Mouse (Mus musculus) embryonic facial prominence, embryonic 15.5 days (tissue): ENCODE measurements at regions not wholly inside any gene's neighbourhood (a gene's known extent, or its start where the extent isn't known, plus 50 kb on each side); places are given as distances from the start of the nearest gene placed in this dataset.

ENCODE experiments used
- ATAC-seq: fragments of 200-750 bp; cut with Nextera tagmentation; 2 replicates; pipeline ENCODE4 v1.8.0; 2017; ENCODE audit warnings: low read depth, moderate TSS enrichment; ENCODE audit not compliant: insufficient number of reproducible peaks, low FRiP score, low TSS enrichment
- H3K27ac ChIP-seq: fragments of 300-500 bp; sonication (generic); replicated peaks from 2 replicates; pipeline ENCODE4 v1.5.1; 2015; ENCODE audit warnings: mild to moderate bottlenecking, inconsistent platforms
- H3K27me3 ChIP-seq: fragments of 300-500 bp; sonication (generic); 2 replicates; pipeline ENCODE4 v1.6.1; 2015; ENCODE audit warnings: inconsistent platforms
- H3K36me3 ChIP-seq: fragments of 300-500 bp; sonication (generic); 2 replicates; pipeline ENCODE4 v1.6.1; 2015; ENCODE audit warnings: mild to moderate bottlenecking, inconsistent platforms
- H3K4me1 ChIP-seq: fragments of 300-500 bp; sonication (generic); 2 replicates; pipeline ENCODE4 v1.6.1; 2015; ENCODE audit warnings: inconsistent platforms
- H3K4me2 ChIP-seq: fragments of 300-500 bp; sonication (generic); replicated peaks from 2 replicates; pipeline ENCODE4 v1.6.1; 2015; ENCODE audit warnings: mild to moderate bottlenecking, inconsistent platforms
- H3K4me3 ChIP-seq: fragments of 300-500 bp; sonication (generic); replicated peaks from 2 replicates; pipeline ENCODE4 v1.5.1; 2015; ENCODE audit warnings: mild to moderate bottlenecking, inconsistent platforms
- H3K9ac ChIP-seq: fragments of 300-500 bp; sonication (generic); 2 replicates; pipeline ENCODE4 v1.6.1; 2015; ENCODE audit warnings: inconsistent platforms
- H3K9me3 ChIP-seq: fragments of 300-500 bp; sonication (generic); replicated peaks from 2 replicates; pipeline ENCODE4 v1.6.1; 2016; ENCODE audit warnings: inconsistent platforms
- WGBS: fragments of 180-500 bp; shearing (Covaris S2); methylation state at CpG from one replicate; pipeline ENCODE4 v1.1.7; 2015; 5-methylcytosine and 5-hydroxymethylcytosine counted together

DNA sequence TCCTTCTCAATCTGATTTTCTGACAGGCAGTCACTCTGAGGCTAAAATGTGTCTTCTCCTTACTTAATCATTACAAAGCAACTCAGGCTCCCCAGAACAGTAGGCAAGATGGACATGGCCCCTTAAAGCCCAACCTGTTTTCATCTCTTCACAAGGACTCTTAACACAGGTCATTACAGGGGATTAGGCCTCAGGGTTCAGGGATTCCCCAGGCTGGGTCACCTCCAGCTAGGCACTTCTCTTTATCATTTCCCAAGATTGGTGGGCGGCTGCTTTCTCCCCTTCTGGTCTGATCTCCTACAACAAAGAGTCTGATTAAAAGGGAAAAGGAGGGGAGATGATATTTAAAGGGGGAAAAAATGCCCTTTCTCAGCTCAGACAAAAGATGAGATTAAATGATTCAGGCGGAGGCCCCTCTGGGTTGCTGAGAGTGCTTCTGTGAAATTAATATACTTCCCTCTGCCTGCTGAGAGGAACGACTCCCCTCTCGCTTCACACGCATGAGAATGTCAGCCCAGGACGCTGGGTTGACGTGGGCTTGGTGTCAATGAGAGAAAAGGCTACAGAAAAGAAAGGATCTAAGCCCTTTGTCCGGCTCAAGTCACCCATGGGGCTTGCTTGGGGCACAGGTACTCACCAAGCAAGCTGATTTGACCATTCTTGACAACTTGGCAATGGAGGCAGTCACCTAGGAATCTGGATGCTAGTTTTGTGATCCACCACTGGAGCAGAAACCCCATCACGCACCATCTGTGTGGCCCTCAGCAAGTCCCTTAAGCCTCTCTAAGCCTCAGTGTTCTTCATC lies 152.3 kb downstream of the Gsdmc2 start:
- no peak for ATAC-seq
- H3K4me3 ChIP-seq = no peak overlapping the region
- H3K9ac ChIP-seq = no peak overlapping the region
- no peaks in the 10 kb centered on the region for H3K9me3 ChIP-seq
- H3K4me2 ChIP-seq = no peak overlapping the region
- no peaks in the 10 kb centered on the region for H3K27me3 ChIP-seq
- WGBS = 35% methylated on average over 9 of the region's 9 CpGs
- no peaks in the 10 kb centered on the region for H3K36me3 ChIP-seq
- no peak overlapping the region for H3K27ac ChIP-seq
- H3K4me1 ChIP-seq = no peaks in the 10 kb centered on the region

GRCm38 (mm10) chr15:63689788-63690575 lies 155.0 kb downstream of the Gsdmc2 start:
- Histone ChIP-seq H3K9me3 (no peaks in the 10 kb centered on the region), H3K4me3 (no peak overlapping the region), H3K4me2 (no peak overlapping the region), H3K36me3 (no peaks in the 10 kb centered on the region), H3K27me3 (no peaks in the 10 kb centered on the region), H3K9ac (no peak overlapping the region), H3K4me1 (no peaks in the 10 kb centered on the region), H3K27ac (no peak overlapping the region)
- 68% methylated on average over 5 of the region's 5 CpGs for WGBS
- ATAC-seq = no peak

- no peak overlapping the region for H3K4me3 ChIP-seq
- no peaks in the 10 kb centered on the region for H3K27me3 ChIP-seq
- no peak overlapping the region for H3K4me2 ChIP-seq
- ATAC-seq = no peak
- 86% methylated on average over 1 of the region's 1 CpGs for WGBS
- no peak overlapping the region for H3K9ac ChIP-seq
- no peak overlapping the region for H3K27ac ChIP-seq
- no peaks in the 10 kb centered on the region for H3K9me3 ChIP-seq
- H3K4me1 ChIP-seq = no peaks in the 10 kb centered on the region
- no peaks in the 10 kb centered on the region for H3K36me3 ChIP-seq
These were observed 157.1 kb downstream of the Gsdmc2 start for GRCm38 (mm10) chr15:63687852-63688251.

- no peak overlapping the region for H3K27ac ChIP-seq
- H3K4me3 ChIP-seq = no peak overlapping the region
- no peak overlapping the region for H3K9ac ChIP-seq
- ATAC-seq = no peak
- H3K4me1 ChIP-seq = no peaks in the 10 kb centered on the region
- H3K9me3 ChIP-seq = no peaks in the 10 kb centered on the region
- H3K4me2 ChIP-seq = no peak overlapping the region
- 60% methylated on average over 3 of the region's 3 CpGs for WGBS
- H3K36me3 ChIP-seq = no peaks in the 10 kb centered on the region
- no peaks in the 10 kb centered on the region for H3K27me3 ChIP-seq
These were observed 157.9 kb downstream of the Gsdmc2 start for GRCm38 (mm10) chr15:63686954-63687562.

GRCm38 (mm10) chr15:63679984-63680925 lies 164.7 kb downstream of the Gsdmc2 start:
- Histone ChIP-seq H3K27ac (no peak overlapping the region), H3K36me3 (no peaks in the 10 kb centered on the region), H3K4me1 (peaks cover 6% of the 10 kb centered on the region; the same call in 1 of the 2 replicates), H3K9ac (no peak overlapping the region), H3K9me3 (no peaks in the 10 kb centered on the region), H3K4me2 (no peak overlapping the region), H3K27me3 (no peaks in the 10 kb centered on the region), H3K4me3 (no peak overlapping the region)
- ATAC-seq = no peak
- WGBS = 45% methylated on average over 3 of the region's 3 CpGs

- H3K9me3 ChIP-seq = no peaks in the 10 kb centered on the region
- H3K27ac ChIP-seq = no peak overlapping the region
- no peak overlapping the region for H3K4me3 ChIP-seq
- no peaks in the 10 kb centered on the region for H3K36me3 ChIP-seq
- no peak for ATAC-seq
- H3K9ac ChIP-seq = no peak overlapping the region
- 81% methylated on average over 5 of the region's 5 CpGs for WGBS
- no peaks in the 10 kb centered on the region for H3K27me3 ChIP-seq
- H3K4me2 ChIP-seq = no peak overlapping the region
- H3K4me1 ChIP-seq = peaks cover 6% of the 10 kb centered on the region; the same call in 1 of the 2 replicates
These were observed 166.1 kb downstream of the Gsdmc2 start for GRCm38 (mm10) chr15:63678921-63679320.

GRCm38 (mm10) chr15:63675491-63676036 lies 169.4 kb downstream of the Gsdmc2 start:
- H3K9me3 ChIP-seq = no peaks in the 10 kb centered on the region
- H3K4me3 ChIP-seq = no peak overlapping the region
- H3K27ac ChIP-seq = peak overlapping the region; percentile 8; the same call in 1 of the 2 replicates
- peaks cover 14% of the 10 kb centered on the region; the same call in 1 of the 2 replicates for H3K4me1 ChIP-seq
- no peak for ATAC-seq
- H3K4me2 ChIP-seq = no peak overlapping the region
- no peaks in the 10 kb centered on the region for H3K36me3 ChIP-seq
- 29% methylated on average over 10 of the region's 10 CpGs for WGBS
- H3K9ac ChIP-seq = no peak overlapping the region
- H3K27me3 ChIP-seq = no peaks in the 10 kb centered on the region

DNA sequence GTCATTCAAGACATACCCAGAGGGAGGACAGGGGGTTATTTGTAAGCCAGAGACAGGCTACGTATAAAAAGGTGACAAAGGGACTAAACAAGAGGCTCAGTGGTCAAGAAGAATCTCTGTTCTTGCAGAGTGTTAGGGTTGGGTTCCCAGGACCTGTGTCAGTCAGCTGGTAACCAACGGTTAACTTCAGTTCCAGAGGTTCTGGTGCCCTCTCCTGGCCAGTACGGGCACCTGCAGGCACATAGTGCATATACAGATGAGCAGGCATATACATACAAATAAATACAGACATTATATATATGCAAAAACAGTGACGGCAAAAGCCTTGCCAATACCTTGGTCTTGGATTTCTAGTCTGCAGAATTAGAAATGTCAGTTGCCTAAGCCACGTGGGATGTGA lies 170.6 kb downstream of the Gsdmc2 start:
- 90% methylated on average over 5 of the region's 5 CpGs for WGBS
- no peak overlapping the region for H3K9ac ChIP-seq
- no peak overlapping the region for H3K27ac ChIP-seq
- no peak for ATAC-seq
- no peak overlapping the region for H3K4me3 ChIP-seq
- H3K9me3 ChIP-seq = no peaks in the 10 kb centered on the region
- H3K36me3 ChIP-seq = no peaks in the 10 kb centered on the region
- H3K4me2 ChIP-seq = no peak overlapping the region
- H3K4me1 ChIP-seq = peaks cover 8% of the 10 kb centered on the region; the same call in 1 of the 2 replicates
- H3K27me3 ChIP-seq = no peaks in the 10 kb centered on the region

DNA sequence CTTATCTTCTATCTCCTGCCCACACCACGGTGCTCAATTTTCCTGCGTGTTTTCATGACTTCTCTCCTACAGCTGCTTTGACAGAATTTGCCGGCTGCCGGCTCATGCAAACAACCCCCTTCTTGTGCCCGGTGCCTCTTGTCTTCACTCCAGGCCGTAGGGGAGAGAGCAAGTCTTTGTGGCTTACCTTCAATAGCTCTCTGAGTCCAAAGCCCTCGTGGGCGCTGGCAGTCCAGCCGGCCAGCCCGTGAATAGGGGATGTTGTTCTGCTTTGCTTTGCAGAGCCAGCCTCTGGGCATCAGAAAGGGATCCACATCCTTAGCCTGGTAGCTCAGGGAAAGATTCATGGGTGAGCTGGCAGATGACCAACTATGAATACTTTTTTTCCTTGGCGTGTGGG lies 173.9 kb downstream of the Gsdmc2 start:
- Histone ChIP-seq H3K4me3 (no peak overlapping the region), H3K36me3 (no peaks in the 10 kb centered on the region), H3K4me2 (no peak overlapping the region), H3K27ac (no peak overlapping the region), H3K9me3 (no peaks in the 10 kb centered on the region), H3K4me1 (peaks cover 8% of the 10 kb centered on the region; the same call in 1 of the 2 replicates), H3K9ac (no peak overlapping the region), H3K27me3 (no peaks in the 10 kb centered on the region)
- no peak for ATAC-seq
- WGBS = 25% methylated on average over 11 of the region's 11 CpGs

DNA sequence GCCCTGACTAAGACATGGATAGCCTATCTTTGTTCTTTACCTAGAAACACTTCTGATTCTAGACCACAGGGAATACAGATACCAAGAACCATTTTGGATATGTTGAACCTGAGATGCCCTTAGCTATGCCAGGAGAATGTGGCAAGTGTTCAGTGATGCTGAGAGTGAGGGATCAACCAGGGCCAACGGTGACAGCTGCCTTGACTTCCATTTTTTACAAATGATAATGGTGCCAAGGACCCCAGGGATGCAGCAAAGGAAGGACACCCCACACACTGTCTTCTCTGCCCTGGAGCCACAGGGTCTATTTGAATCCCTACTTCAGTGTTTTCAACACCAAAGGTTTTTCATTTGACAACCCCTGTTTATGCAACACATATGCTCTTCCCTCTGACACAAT lies 174.4 kb downstream of the Gsdmc2 start:
- no peak overlapping the region for H3K9ac ChIP-seq
- peaks cover 8% of the 10 kb centered on the region; the same call in 1 of the 2 replicates for H3K4me1 ChIP-seq
- H3K9me3 ChIP-seq = no peaks in the 10 kb centered on the region
- H3K4me2 ChIP-seq = no peak overlapping the region
- WGBS = 69% methylated on average over 1 of the region's 1 CpGs
- no peak overlapping the region for H3K27ac ChIP-seq
- no peaks in the 10 kb centered on the region for H3K27me3 ChIP-seq
- no peaks in the 10 kb centered on the region for H3K36me3 ChIP-seq
- ATAC-seq = no peak
- no peak overlapping the region for H3K4me3 ChIP-seq
